In genomic region chr3:138739150-138739700, GRCm38 (mm10) we compare ENCODE assay signal across 26 mouse cellular contexts. TPM values are rescaled to one million over a fixed set of nuclear protein-coding genes. Genes with fewer than 3 reads are reported as not detected.
DNase-seq lines count a peak whose midpoint lies in the region; ATAC-seq and TF ChIP-seq lines count a peak whose summit lies in the region.
"Had no signal": no experiment of that assay in that cellular context is flagged by ENCODE, and none has a peak within 500 bp of the region (broad histone marks: within the 10 kb centered on the region; RNA-seq: fewer than 3 reads in every experiment).

No protein-coding gene starts in this region.

- TF ChIP-seq EP300 in lung, postnatal 0 days (IDR thresholded peaks at IDR 0.05), result no peak
- peak in 1 of 2 experiments; percentile 65; a peak in 3 of 4 replicates for TF ChIP-seq EP300 in MEL (IDR thresholded peaks at IDR 0.05; ENCODE audit: low read depth in 1 of 2, low read length in 2 of 2)

- no peak overlapping the region for H3K4me2 ChIP-seq in lung, embryonic 14.5 days
- H3K4me2 ChIP-seq in lung, postnatal 0 days (replicated peaks; ENCODE audit: low read depth, low read length), result no peak overlapping the region
- H3K4me2 ChIP-seq: embryonic facial prominence, embryonic 12.5 days; embryonic facial prominence, embryonic 15.5 days; heart, embryonic 11.5 days; hindbrain, embryonic 14.5 days had no signal

- H3K36me3 ChIP-seq in lung, embryonic 14.5 days (ENCODE audit: insufficient read depth), result no peaks in the 10 kb centered on the region
- no peaks in the 10 kb centered on the region for H3K36me3 ChIP-seq in lung, postnatal 0 days (ENCODE audit: insufficient read depth, low read length)
- H3K36me3 ChIP-seq in MEL (ENCODE audit: control insufficient read depth in 1 of 2, insufficient read depth in 2 of 2, low read length in 2 of 2), result peaks cover 0 to 28% of the 10 kb centered on the region in 2 experiments; a peak in 2 of 4 replicates
- no peaks in the 10 kb centered on the region for H3K36me3 ChIP-seq in small intestine, adult 2 months (ENCODE audit: control insufficient read depth, insufficient read depth, low read length)
- H3K36me3 ChIP-seq: embryonic facial prominence, embryonic 12.5 days; embryonic facial prominence, embryonic 15.5 days; G1E had no signal

- no peak overlapping the region for H3K27ac ChIP-seq in lung, embryonic 14.5 days (ENCODE audit: low read depth)
- H3K27ac ChIP-seq in lung, postnatal 0 days (ENCODE audit: low read length), result no peak overlapping the region
- H3K27ac ChIP-seq in MEL (ENCODE audit: control insufficient read depth, low read depth, low read length), result peak overlapping the region; percentile 59
- H3K27ac ChIP-seq in small intestine, adult 2 months (ENCODE audit: insufficient read depth, low read depth, low read length), result peak overlapping the region; percentile 86
- H3K27ac ChIP-seq: embryonic facial prominence, embryonic 12.5 days; embryonic facial prominence, embryonic 15.5 days; hindbrain, embryonic 14.5 days; hindbrain, postnatal 0 days had no signal

- ATAC-seq in lung, embryonic 14.5 days (ENCODE audit: insufficient read depth), result no peak
- no peak for ATAC-seq in lung, postnatal 0 days
- ATAC-seq: activated CD4-positive, CD25-positive, alpha-beta regulatory T cell, adult 4 months; forebrain, embryonic 14.5 days; forebrain, postnatal 0 days; hindbrain, postnatal 0 days; inflammation-experienced regulatory T-cells, adult 6 months; intestine, embryonic 16.5 days had no signal

- TF ChIP-seq POLR2A in MEL (IDR thresholded peaks at IDR 0.05; ENCODE audit: control insufficient read depth in 1 of 2, insufficient read depth in 1 of 2, low read depth in 1 of 2, low read length in 2 of 2, poor library complexity in 1 of 2), result no peak
- no peak for TF ChIP-seq POLR2A in small intestine, adult 2 months (IDR thresholded peaks at IDR 0.05; ENCODE audit: low read depth, low read length)

- no peaks in the 10 kb centered on the region for H3K4me1 ChIP-seq in lung, embryonic 14.5 days (ENCODE audit: insufficient read depth)
- peaks cover 9% of the 10 kb centered on the region; the same call in 1 of the 2 replicates for H3K4me1 ChIP-seq in lung, postnatal 0 days (ENCODE audit: insufficient read depth, low read depth, low read length)
- H3K4me1 ChIP-seq in MEL (ENCODE audit: control insufficient read depth in 1 of 2, insufficient read depth in 2 of 2, low read length in 2 of 2), result peaks cover 20 to 35% of the 10 kb centered on the region in 2 experiments
- H3K4me1 ChIP-seq in small intestine, adult 2 months (ENCODE audit: control insufficient read depth, insufficient read depth, insufficient read length, low read length), result peaks cover 19% of the 10 kb centered on the region

- no peak for TF ChIP-seq CTCF in lung, embryonic 14.5 days (IDR thresholded peaks at IDR 0.05; ENCODE audit: low read depth)
- TF ChIP-seq CTCF in lung, postnatal 0 days (IDR thresholded peaks at IDR 0.05), result no peak
- no peak for TF ChIP-seq CTCF in MEL (IDR thresholded peaks at IDR 0.05 in 2 of 3, conservative IDR thresholded peaks at IDR 0.05 in 1 of 3; ENCODE audit: control insufficient read depth in 1 of 3, insufficient read depth in 1 of 3, low read depth in 2 of 3, low read length in 3 of 3, poor library complexity in 1 of 3, severe bottlenecking in 1 of 3)
- no peak for TF ChIP-seq CTCF in small intestine, adult 2 months (IDR thresholded peaks at IDR 0.05; ENCODE audit: extremely low read depth, insufficient read length, insufficient replicate concordance, low read depth, low read length)

- H3K27me3 ChIP-seq in lung, embryonic 14.5 days (ENCODE audit: insufficient read depth, low read length), result peaks cover 8% of the 10 kb centered on the region
- H3K27me3 ChIP-seq in lung, postnatal 0 days (replicated peaks; ENCODE audit: insufficient read depth, low read length), result no peaks in the 10 kb centered on the region
- H3K27me3 ChIP-seq in MEL (ENCODE audit: control insufficient read depth in 1 of 2, insufficient read depth in 2 of 2, low read length in 2 of 2), result no peaks in the 10 kb centered on the region
- H3K27me3 ChIP-seq in small intestine, adult 2 months (ENCODE audit: control insufficient read depth, insufficient read depth, low read length), result no peaks in the 10 kb centered on the region

- 54% methylated on average over 4 of the region's 4 CpGs for WGBS in lung, embryonic 14.5 days
- WGBS in lung, postnatal 0 days, result 47% methylated on average over 4 of the region's 4 CpGs
- 20% methylated on average over 4 of the region's 4 CpGs for WGBS in small intestine, adult 2 months

- no peaks in the 10 kb centered on the region for H3K9me3 ChIP-seq in lung, embryonic 14.5 days (ENCODE audit: low read depth, low read length)
- no peaks in the 10 kb centered on the region for H3K9me3 ChIP-seq in lung, postnatal 0 days (ENCODE audit: low read length)
- H3K9me3 ChIP-seq in MEL (replicated peaks; ENCODE audit: insufficient read depth, low read length), result no peaks in the 10 kb centered on the region
- H3K9me3 ChIP-seq: embryonic facial prominence, embryonic 12.5 days; embryonic facial prominence, embryonic 15.5 days had no signal

- no peak overlapping the region for H3K4me3 ChIP-seq in lung, embryonic 14.5 days (ENCODE audit: low read depth, low read length)
- no peak overlapping the region for H3K4me3 ChIP-seq in lung, postnatal 0 days (ENCODE audit: low read depth, low read length)
- H3K4me3 ChIP-seq in MEL (ENCODE audit: control insufficient read depth in 1 of 2, insufficient read depth in 1 of 2, low read depth in 2 of 2, low read length in 2 of 2), result no peak overlapping the region
- H3K4me3 ChIP-seq in small intestine, adult 2 months (ENCODE audit: low read depth, low read length), result no peak overlapping the region
- H3K4me3 ChIP-seq: embryonic facial prominence, embryonic 12.5 days; embryonic facial prominence, embryonic 15.5 days had no signal

- intact Hi-C loops in heart, postnatal 36 days (cut with DNase I), result no loop called here

- no peak for TF ChIP-seq RAD21 in MEL (IDR thresholded peaks at IDR 0.05; ENCODE audit: low read depth, low read length)

- peaks cover 19% of the 10 kb centered on the region for H3K79me2 ChIP-seq in MEL (ENCODE audit: control insufficient read depth, insufficient read depth, low read length, poor library complexity)

- peak; percentile 35 for DNase-seq in heart, adult 11 months
- no peak for DNase-seq in heart, postnatal 36 days
- peak; percentile 72 for DNase-seq in lung, embryonic 14.5 days
- DNase-seq in lung, postnatal 0 days (ENCODE audit: low spot score), result no peak
- peak; percentile 61 for DNase-seq in MEL (ENCODE audit: low read depth, low spot score)
- no peak for DNase-seq in retina, embryonic 14.5 days (ENCODE audit: low spot score)
- DNase-seq in layer of hippocampus, adult 9-11 months, result no peak
- DNase-seq: adrenal gland, adult 8-10 months; adrenal gland, postnatal 25 days; cerebellum, adult 11-12 months; cerebellum, adult 8-10 months; cerebellum, postnatal 14 days; forebrain, postnatal 0 days; gastrocnemius, postnatal 36 days; heart, postnatal 4 days had no signal

- H3K9ac ChIP-seq in lung, embryonic 14.5 days, result no peak overlapping the region
- no peak overlapping the region for H3K9ac ChIP-seq in lung, postnatal 0 days (replicated peaks; ENCODE audit: low read depth)
- H3K9ac ChIP-seq in MEL (ENCODE audit: control insufficient read depth, low read depth, low read length, poor library complexity, severe bottlenecking), result no peak overlapping the region
- H3K9ac ChIP-seq: embryonic facial prominence, embryonic 12.5 days; embryonic facial prominence, embryonic 15.5 days; forebrain, postnatal 0 days; hindbrain, embryonic 14.5 days had no signal

TF ChIP-seq in MEL, 35 proteins besides CTCF, POLR2A, EP300 and RAD21:
- TF ChIP-seq MXI1 (IDR thresholded peaks at IDR 0.05; ENCODE audit: low read depth, low read length) (peak; percentile 51; the same call in 1 of the 2 replicates), BHLHE40 (IDR thresholded peaks at IDR 0.05; ENCODE audit: borderline replicate concordance, low read depth, low read length) (peak; percentile 49; the same call in 1 of the 2 replicates), JUND (IDR thresholded peaks at IDR 0.05; ENCODE audit: low read depth, low read length) (no peak), ETS1 (IDR thresholded peaks at IDR 0.05; ENCODE audit: low read depth, low read length) (peak; percentile 75), GATA1 (IDR thresholded peaks at IDR 0.05; ENCODE audit: low read depth, low read length) (peak; percentile 35; the same call in 1 of the 2 replicates), CHD1 (IDR thresholded peaks at IDR 0.05; ENCODE audit: low read depth, low read length) (no peak), USF2 (IDR thresholded peaks at IDR 0.05; ENCODE audit: borderline replicate concordance in 1 of 2, insufficient read depth in 1 of 2, low read depth in 1 of 2, low read length in 2 of 2) (0 out of 4 replicates have a peak, but pooled peaks of 1 of the 2 experiments have one; percentile 40), USF1 (IDR thresholded peaks at IDR 0.05; ENCODE audit: low read depth, low read length) (peak; percentile 84), SIN3A (IDR thresholded peaks at IDR 0.05; ENCODE audit: low read length) (peak; percentile 42; the same call in 1 of the 2 replicates), TCF12 (IDR thresholded peaks at IDR 0.05; ENCODE audit: low read depth, low read length) (peak; percentile 54; the same call in 1 of the 2 replicates)

RNA-seq across cellular contexts. Expression of gene Tspan5, which starts 2.8 kb away (rescaled TPM):
- total RNA-seq in heart, postnatal 36 days (2021), result 1 to 10 TPM; 7.3 to 8.6 TPM
- 28.3 and 30.6 TPM in 2 replicates for polyA plus RNA-seq in lung, embryonic 14.5 days (2014; fragmentation: Nextera tagmentation; extraction: Ambion mirVana)
- polyA plus RNA-seq in lung, postnatal 0 days (2015; fragmentation: Nextera tagmentation; extraction: Ambion mirVana), result 33.0 and 35.0 TPM in 2 replicates
- 28.1 and 28.8 TPM in 2 replicates for total RNA-seq in MEL (2012; rRNA removed)
- 10 to 100 TPM in 1 of 2 experiments, not detected in 1; 35.1 TPM for polyA plus RNA-seq in MEL (2012; ENCODE audit: insufficient read depth in 1 of 2, insufficient read length in 2 of 2, low read depth in 1 of 2, low replicate concordance in 2 of 2, missing spikeins in 1 of 2)
- 3.7 and 36.4 TPM in 2 replicates for polyA plus RNA-seq in small intestine, adult 2 months (2012; rRNA removed)
- polyA plus RNA-seq: G1E had no signal

Comparison
In these comparisons a context has a peak if more than half of its experiments do, and no peak if none do; other contexts are left out.
1. DNase-seq: peak in heart, adult 11 months (single experiment), lung, embryonic 14.5 days (single experiment) and MEL (single experiment); none in heart, postnatal 36 days (0 of 2), lung, postnatal 0 days (single experiment), retina, embryonic 14.5 days (single experiment) and layer of hippocampus, adult 9-11 months (single experiment).
2. H3K27ac ChIP-seq: peak in MEL (single experiment) and small intestine, adult 2 months (single experiment); none in lung, embryonic 14.5 days (single experiment) and lung, postnatal 0 days (single experiment).